Mouse (Mus musculus) CH12.LX (cell line): Measurements from ENCODE around the gene Fbp1. TPM values are rescaled to one million over a fixed set of nuclear protein-coding genes. Genes with fewer than 3 reads are reported as not detected.
"Not testable (repeated sequence)": the region's sequence is repeated elsewhere in the genome, so short reads cannot be mapped to it uniquely, and the experiment has no call there.

Source experiments
- DNase-seq: peaks from one replicate; pipeline ENCODE4 v3.0.0-alpha.2; 2013; ENCODE audit errors: extremely low read depth
- H3K27ac ChIP-seq: 2 replicates; pipeline ENCODE4 v1.5.1; 2012; ENCODE audit warnings: low read depth, mild to moderate bottlenecking, control low read depth, moderate library complexity; ENCODE audit not compliant: insufficient read depth
- H3K27me3 ChIP-seq: replicated peaks from 2 replicates; pipeline ENCODE3; 2012; ENCODE audit warnings: inconsistent platforms
- H3K36me3 ChIP-seq, 2 experiments: replicated peaks in 1 of 2; 2 replicates each; pipeline versions ENCODE3 to v1.6.1; 2012; ENCODE audit warnings: inconsistent platforms in 1 of 2, low read length in 1 of 2, mild to moderate bottlenecking in 1 of 2, mixed read lengths in 1 of 2, moderate library complexity in 1 of 2; ENCODE audit not compliant: control insufficient read depth in 1 of 2, insufficient read depth in 1 of 2
- H3K4me1 ChIP-seq, 2 experiments: 2 replicates each; pipeline ENCODE4 v1.6.1; 2012; ENCODE audit warnings: inconsistent platforms in 1 of 2, moderate library complexity in 1 of 2; ENCODE audit not compliant: insufficient read depth in 2 of 2, control insufficient read depth in 1 of 2
- H3K4me2 ChIP-seq: 2 replicates; pipeline ENCODE4 v1.6.1; 2012; ENCODE audit warnings: low read depth, mild to moderate bottlenecking, control low read depth; ENCODE audit not compliant: poor library complexity, insufficient read depth, severe bottlenecking
- H3K4me3 ChIP-seq, 3 experiments: fragments of 150-350 bp in 1 of 3; sonication (generic) in 1 of 3; replicated peaks in 1 of 3; 2 replicates each; pipeline versions ENCODE3 to v1.5.1; 2011 to 2012; ENCODE audit warnings: low read depth in 2 of 3, low read length in 2 of 3, mild to moderate bottlenecking in 2 of 3, moderate library complexity in 2 of 3, control low read depth in 1 of 3, improper control_type of control experiment in 1 of 3, inconsistent platforms in 1 of 3, mixed read lengths in 1 of 3; ENCODE audit not compliant: poor library complexity in 1 of 3
- H3K79me2 ChIP-seq: replicated peaks from 2 replicates; pipeline ENCODE4 v1.6.1; 2012; ENCODE audit warnings: mild to moderate bottlenecking, moderate library complexity; ENCODE audit not compliant: control insufficient read depth, poor library complexity, insufficient read depth, severe bottlenecking; ENCODE audit errors: extremely low read depth
- H3K9ac ChIP-seq: 2 replicates; pipeline ENCODE4 v1.6.1; 2012; ENCODE audit warnings: low read depth, mild to moderate bottlenecking, control low read depth, moderate library complexity; ENCODE audit not compliant: insufficient read depth
- H3K9me3 ChIP-seq: replicated peaks from 2 replicates; pipeline ENCODE3; 2012; ENCODE audit warnings: low read length, inconsistent platforms, mixed read lengths
- BHLHE40 ChIP-seq: IDR thresholded peaks from 2 replicates; pipeline ENCODE4 v1.6.1; 2011; ENCODE audit warnings: mild to moderate bottlenecking, low read depth, low read length, improper control_type of control experiment
- E2F4 ChIP-seq: IDR thresholded peaks from 2 replicates; pipeline ENCODE4 v1.6.1; 2011; ENCODE audit warnings: low read depth, low read length, improper control_type of control experiment; ENCODE audit not compliant: insufficient replicate concordance
- ELF1 ChIP-seq: IDR thresholded peaks from 2 replicates; pipeline ENCODE4 v1.6.1; 2014; ENCODE audit warnings: low read depth, mild to moderate bottlenecking, inconsistent platforms, low read length, improper control_type of control experiment
- ETS1 ChIP-seq: conservative IDR thresholded peaks from 2 replicates; pipeline ENCODE4 v1.6.1; 2012; ENCODE audit warnings: low read depth, mild to moderate bottlenecking, inconsistent platforms, low read length, improper control_type of control experiment, moderate library complexity
- HCFC1 ChIP-seq: IDR thresholded peaks from 2 replicates; pipeline ENCODE4 v1.6.1; 2012; ENCODE audit warnings: low read depth, mild to moderate bottlenecking, inconsistent platforms, low read length, improper control_type of control experiment
- IRF4 ChIP-seq: IDR thresholded peaks from 2 replicates; pipeline ENCODE4 v1.6.1; 2014; ENCODE audit warnings: low read depth, mild to moderate bottlenecking, inconsistent platforms, low read length, improper control_type of control experiment
- JUN ChIP-seq: IDR thresholded peaks from 2 replicates; pipeline ENCODE4 v1.6.1; 2011; ENCODE audit warnings: low read depth, mild to moderate bottlenecking, low read length, improper control_type of control experiment, moderate library complexity; ENCODE audit not compliant: insufficient read depth
- JUND ChIP-seq: conservative IDR thresholded peaks from 2 replicates; pipeline ENCODE4 v1.6.1; 2011; ENCODE audit warnings: low read depth, low read length, improper control_type of control experiment
- KAT2A ChIP-seq: IDR thresholded peaks from 2 replicates; pipeline ENCODE4 v1.6.1; 2012; ENCODE audit warnings: low read length, improper control_type of control experiment, inconsistent platforms; ENCODE audit not compliant: insufficient replicate concordance
- MAFK ChIP-seq: IDR thresholded peaks from 2 replicates; pipeline ENCODE4 v1.6.1; 2011; ENCODE audit warnings: low read length, improper control_type of control experiment; ENCODE audit not compliant: insufficient replicate concordance
- MAX ChIP-seq: IDR thresholded peaks from 2 replicates; pipeline ENCODE4 v1.6.1; 2011; ENCODE audit warnings: low read length, improper control_type of control experiment
- MAZ ChIP-seq: IDR thresholded peaks from 2 replicates; pipeline ENCODE4 v1.6.1; 2012; ENCODE audit warnings: low read depth, mild to moderate bottlenecking, inconsistent platforms, low read length, improper control_type of control experiment, moderate library complexity
- MXI1 ChIP-seq: IDR thresholded peaks from 2 replicates; pipeline ENCODE4 v1.6.1; 2011; ENCODE audit warnings: mild to moderate bottlenecking, low read depth, low read length, improper control_type of control experiment
- NELFE ChIP-seq: IDR thresholded peaks from 2 replicates; pipeline ENCODE4 v1.6.1; 2011; ENCODE audit warnings: low read depth, low read length, improper control_type of control experiment
- PAX5 ChIP-seq: IDR thresholded peaks from 2 replicates; pipeline ENCODE4 v1.6.1; 2012; ENCODE audit warnings: low read length, inconsistent platforms, mixed read lengths
- POLR2A ChIP-seq: IDR thresholded peaks from 2 replicates; pipeline ENCODE4 v1.6.1; 2011; ENCODE audit warnings: low read depth, mild to moderate bottlenecking, improper control_type of control experiment, low read length
- POLR2AphosphoS2 ChIP-seq: IDR thresholded peaks from 2 replicates; pipeline ENCODE4 v1.6.1; 2011; ENCODE audit warnings: low read depth, low read length, improper control_type of control experiment
- RAD21 ChIP-seq: IDR thresholded peaks from 2 replicates; pipeline ENCODE4 v1.6.1; 2011; ENCODE audit warnings: low read depth, mild to moderate bottlenecking, low read length, improper control_type of control experiment, moderate library complexity
- SIN3A ChIP-seq: IDR thresholded peaks from 2 replicates; pipeline ENCODE4 v1.6.1; 2012; ENCODE audit warnings: low read length, improper control_type of control experiment, inconsistent platforms
- SMC3 ChIP-seq: IDR thresholded peaks from 2 replicates; pipeline ENCODE4 v1.6.1; 2011; ENCODE audit warnings: low read depth, low read length, improper control_type of control experiment
- TBP ChIP-seq: conservative IDR thresholded peaks from 2 replicates; pipeline ENCODE4 v1.6.1; 2011; ENCODE audit warnings: low read depth, low read length, improper control_type of control experiment
- TCF12 ChIP-seq: IDR thresholded peaks from 2 replicates; pipeline ENCODE4 v1.6.1; 2014; ENCODE audit warnings: low read depth, mild to moderate bottlenecking, inconsistent platforms, low read length, improper control_type of control experiment
- UBTF ChIP-seq: IDR thresholded peaks from 2 replicates; pipeline ENCODE4 v1.6.1; 2012; ENCODE audit warnings: low read depth, mild to moderate bottlenecking, inconsistent platforms, low read length, improper control_type of control experiment, moderate library complexity
- USF2 ChIP-seq: conservative IDR thresholded peaks from 2 replicates; pipeline ENCODE4 v1.6.1; 2011; ENCODE audit warnings: low read depth, low read length, improper control_type of control experiment
- ZC3H11A ChIP-seq: IDR thresholded peaks from 2 replicates; pipeline ENCODE4 v1.6.1; 2012; ENCODE audit warnings: low read depth, mild to moderate bottlenecking, inconsistent platforms, low read length, improper control_type of control experiment
- ZMIZ1 ChIP-seq: IDR thresholded peaks from 2 replicates; pipeline ENCODE4 v1.6.1; 2012; ENCODE audit warnings: low read depth, mild to moderate bottlenecking, inconsistent platforms, low read length, improper control_type of control experiment
- ZNF384 ChIP-seq: IDR thresholded peaks from 2 replicates; pipeline ENCODE4 v1.6.1; 2012; ENCODE audit warnings: low read depth, low read length, improper control_type of control experiment, inconsistent platforms
- dilution Hi-C: fragments of 300-500 bp; cut with MboI; formaldehyde crosslinking; loops from 2 replicates; pipeline ENCODE4 v1.14.3; 2020; ENCODE audit warnings: low sequenced_read_pairs; ENCODE audit not compliant: extremely low pct_unique_long_range_greater_than_20kb, extremely low pct_ligation_motif_present
- in situ Hi-C: fragments of 300-500 bp; cut with MboI; formaldehyde crosslinking; loops from 3 replicates; pipeline ENCODE4 v1.14.3; 2019; ENCODE audit warnings: low sequenced_read_pairs, low pct_ligation_motif_present, low pct_unique_long_range_greater_than_20kb, mixed read lengths
- polyA plus RNA-seq: library from polyadenylated mRNA; unstranded; fragments of >175 nt; gene quantifications from 2 replicates; pipeline ENCODE4 v1.2.1, GENCODE M21; 2012; ENCODE audit warnings: low read depth; ENCODE audit not compliant: insufficient read length
- total RNA-seq, 2 experiments: library from RNA; depleted of rRNA; stranded (reverse); fragments of 300-350 nt in 1 of 2; fragments of >200 nt in 1 of 2; gene quantifications; 2 replicates each; pipeline ENCODE4 v1.2.3; 2012 to 2014

Gene Fbp1
- total and polyA plus RNA-seq, 3 experiments, result not detected

- H3K79me2 ChIP-seq, H3K9me3 ChIP-seq, H3K9ac ChIP-seq, H3K36me3 ChIP-seq, H3K4me2 ChIP-seq, H3K27ac ChIP-seq, dilution Hi-C loops, H3K27me3 ChIP-seq, H3K4me1 ChIP-seq, H3K4me3 ChIP-seq, DNase-seq: not testable (repeated sequence)
- in situ Hi-C loops, result loop anchor here (5.0 kb wide), 1 partner anchor 408 kb away; no protein-coding TSS in a partner anchor
Observed at GRCm38 (mm10) chr13:62929144-62929543, 41.1 kb upstream of the Fbp1 start.

- dilution Hi-C loops (no loop called here), in situ Hi-C loops (loop anchor here (5.0 kb wide), 1 partner anchor 410 kb away; no protein-coding TSS in a partner anchor)
- Histone ChIP-seq H3K79me2 (no peaks in the 10 kb centered on the region), H3K4me3 (no peak overlapping the region), H3K27ac (no peak overlapping the region), H3K27me3 (no peaks in the 10 kb centered on the region), H3K36me3 (no peaks in the 10 kb centered on the region), H3K4me1 (no peaks in the 10 kb centered on the region), H3K4me2 (no peak overlapping the region), H3K9me3 (no peaks in the 10 kb centered on the region), H3K9ac (no peak overlapping the region)
- TF ChIP-seq ELF1, result no peak
- no peak for TF ChIP-seq ZC3H11A
- no peak for TF ChIP-seq PAX5
- no peak for TF ChIP-seq KAT2A
- TF ChIP-seq POLR2AphosphoS2, result no peak
- TF ChIP-seq MAZ, result no peak
- no peak for TF ChIP-seq USF2
- TF ChIP-seq MAFK, result no peak
- TF ChIP-seq JUND, result no peak
- TF ChIP-seq NELFE, result no peak
- no peak for TF ChIP-seq UBTF
- no peak for TF ChIP-seq POLR2A
- no peak for TF ChIP-seq JUN
- TF ChIP-seq ZNF384, result no peak
- no peak for DNase-seq
Observed at GRCm38 (mm10) chr13:62927470-62927869, 39.4 kb upstream of the Fbp1 start.

GRCm38 (mm10) chr13:62926479-62926878, 38.4 kb upstream of the Fbp1 start:
- no peak overlapping the region for H3K4me2 ChIP-seq
- H3K9me3 ChIP-seq, result no peaks in the 10 kb centered on the region
- H3K4me1 ChIP-seq, result no peaks in the 10 kb centered on the region
- H3K27ac ChIP-seq, result no peak overlapping the region
- H3K79me2 ChIP-seq, result no peaks in the 10 kb centered on the region
- no peak overlapping the region for H3K4me3 ChIP-seq
- in situ Hi-C loops (loop anchor here (5.0 kb wide), 1 partner anchor 411 kb away; no protein-coding TSS in a partner anchor), dilution Hi-C loops (no loop called here)
- no peak overlapping the region for H3K9ac ChIP-seq
- H3K36me3 ChIP-seq, result no peaks in the 10 kb centered on the region
- H3K27me3 ChIP-seq, result no peaks in the 10 kb centered on the region
- DNase-seq, result peak; percentile 40
- TF ChIP-seq SIN3A (no peak), ETS1 (no peak), E2F4 (no peak), NELFE (no peak), RAD21 (peak; percentile 70), POLR2AphosphoS2 (no peak), ZMIZ1 (no peak), MAX (no peak), TCF12 (no peak), USF2 (no peak), BHLHE40 (no peak), JUN (no peak), ZNF384 (no peak), PAX5 (no peak), KAT2A (no peak), MXI1 (no peak), IRF4 (no peak), TBP (no peak), SMC3 (peak; percentile 71), HCFC1 (no peak)
